Mouse (Mus musculus) lung, postnatal 0 days (tissue): ENCODE data around the gene Sh3bp4.

Experiments
- CTCF ChIP-seq: IDR thresholded peaks from 2 replicates; pipeline ENCODE4 v1.5.1; 2016; ENCODE audit warnings: antibody characterized with exemption, mild to moderate bottlenecking
- EP300 ChIP-seq: IDR thresholded peaks from 2 replicates; pipeline ENCODE4 v1.6.1; 2016; ENCODE audit warnings: antibody characterized with exemption, mild to moderate bottlenecking, control low read depth

DNA sequence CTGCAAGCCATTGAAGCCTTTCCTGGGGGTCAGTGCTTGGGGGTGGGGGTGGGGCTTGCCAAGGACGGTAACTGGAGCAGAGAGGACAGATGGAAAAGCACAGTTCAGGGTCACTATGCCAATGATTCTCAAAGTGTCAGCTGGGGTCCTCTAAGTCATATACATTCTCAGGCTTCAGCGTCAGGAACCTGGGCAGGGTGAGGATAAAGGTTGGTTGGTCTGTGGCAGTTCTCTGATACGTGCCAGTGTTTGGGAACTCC, 32.7 kb downstream of the Sh3bp4 start:
- TF ChIP-seq CTCF, result no peak
- no peak for TF ChIP-seq EP300
